Mouse (Mus musculus) mouse embryonic stem cell (cell line): Measurements from ENCODE around the gene Ntng1.

ENCODE experiments used
- in situ Hi-C, 2 experiments: fragments of 300-500 bp; cut with MboI; formaldehyde crosslinking; loops; 1 replicate in 1 of 2; 3 replicates in 1 of 2; pipeline ENCODE4 v1.14.3; 2019 to 2020; ENCODE audit warnings: low sequenced_read_pairs in 2 of 2, low pct_unique_long_range_greater_than_20kb in 1 of 2, mixed read lengths in 1 of 2; ENCODE audit not compliant: unreplicated experiment in 1 of 2

Gene Ntng1

GRCm38 (mm10) chr3:109731592-109732230, 412.1 kb downstream of the Ntng1 start:
- in situ Hi-C loops: no loop called here
